Mouse (Mus musculus) heart, embryonic 16.5 days (tissue): Measurements from ENCODE around the gene Exoc7. TPM values are rescaled to one million over a fixed set of nuclear protein-coding genes. Genes with fewer than 3 reads are reported as not detected.

Source experiments
- ATAC-seq: fragments of 200-750 bp; cut with Nextera tagmentation; replicated peaks from 2 replicates; pipeline ENCODE4 v1.8.0; 2017; ENCODE audit warnings: moderate number of reproducible peaks; ENCODE audit not compliant: insufficient read depth, low FRiP score; ENCODE audit errors: extremely low read depth
- H3K27ac ChIP-seq: fragments of 300-500 bp; sonication (generic); 2 replicates; pipeline ENCODE4 v1.5.1; 2014; ENCODE audit warnings: mild to moderate bottlenecking, low read length, control low read depth, moderate library complexity
- H3K27me3 ChIP-seq: fragments of 300-500 bp; sonication (generic); 2 replicates; pipeline ENCODE4 v1.6.1; 2014; ENCODE audit warnings: low read length, mixed read lengths; ENCODE audit not compliant: control insufficient read depth, insufficient read depth
- H3K36me3 ChIP-seq: fragments of 300-500 bp; sonication (generic); 2 replicates; pipeline ENCODE4 v1.6.1; 2014; ENCODE audit not compliant: control insufficient read depth, insufficient read depth
- H3K4me1 ChIP-seq: fragments of 300-500 bp; sonication (generic); 2 replicates; pipeline ENCODE4 v1.6.1; 2014; ENCODE audit warnings: low read length, mixed read lengths; ENCODE audit not compliant: control insufficient read depth, insufficient read depth
- H3K4me2 ChIP-seq: fragments of 300-500 bp; sonication (generic); 2 replicates; pipeline ENCODE4 v1.6.1; 2014; ENCODE audit warnings: low read depth, mild to moderate bottlenecking, control low read depth, low read length
- H3K4me3 ChIP-seq: fragments of 300-500 bp; sonication (generic); 2 replicates; pipeline ENCODE4 v1.5.1; 2014; ENCODE audit warnings: mild to moderate bottlenecking, control low read depth, low read length
- H3K9ac ChIP-seq: fragments of 300-500 bp; sonication (generic); 2 replicates; pipeline ENCODE4 v1.6.1; 2014; ENCODE audit warnings: low read length, control low read depth
- H3K9me3 ChIP-seq: fragments of 300-500 bp; sonication (generic); replicated peaks from 2 replicates; pipeline ENCODE4 v1.6.1; 2016; ENCODE audit warnings: low read length; ENCODE audit not compliant: control insufficient read depth
- WGBS: fragments of 180-500 bp; shearing (Covaris S2); extraction: QIAGEN DNeasy Blood & Tissue Kit; methylation state at CpG from one replicate; pipeline ENCODE4 v1.1.7; 2014; 5-methylcytosine and 5-hydroxymethylcytosine counted together
- polyA plus RNA-seq: library from polyadenylated mRNA; unstranded; fragments of >200 nt; fragmentation: Nextera tagmentation; extraction: Ambion mirVana; gene quantifications from 2 replicates; pipeline ENCODE4 v1.2.1, GENCODE M21; 2015

Exoc7 gene
- polyA plus RNA-seq, 1 experiment from 2014 or later = 54.6 TPM

DNA sequence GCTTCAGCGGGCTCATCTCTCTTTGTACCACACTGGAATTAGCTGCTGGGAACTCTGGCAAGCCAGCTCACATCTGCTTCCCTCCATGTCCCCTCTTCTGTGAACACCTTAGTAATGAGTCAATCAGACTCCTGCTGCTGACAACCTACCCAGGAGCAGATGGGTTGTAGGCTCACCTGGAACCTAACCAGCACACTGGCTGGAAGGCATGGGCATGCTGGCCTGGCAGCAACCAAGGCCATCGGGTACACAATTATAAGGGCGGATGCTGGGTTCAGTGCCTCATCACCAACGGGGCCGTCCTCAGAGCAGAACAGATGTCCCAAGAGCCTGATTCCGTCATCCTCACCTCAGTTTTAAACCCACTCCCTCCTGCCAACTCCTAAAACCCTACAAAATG lies 8.4 kb downstream of the Exoc7 start:
- H3K4me3 ChIP-seq = no peak overlapping the region
- H3K36me3 ChIP-seq = peaks cover 36% of the 10 kb centered on the region

DNA sequence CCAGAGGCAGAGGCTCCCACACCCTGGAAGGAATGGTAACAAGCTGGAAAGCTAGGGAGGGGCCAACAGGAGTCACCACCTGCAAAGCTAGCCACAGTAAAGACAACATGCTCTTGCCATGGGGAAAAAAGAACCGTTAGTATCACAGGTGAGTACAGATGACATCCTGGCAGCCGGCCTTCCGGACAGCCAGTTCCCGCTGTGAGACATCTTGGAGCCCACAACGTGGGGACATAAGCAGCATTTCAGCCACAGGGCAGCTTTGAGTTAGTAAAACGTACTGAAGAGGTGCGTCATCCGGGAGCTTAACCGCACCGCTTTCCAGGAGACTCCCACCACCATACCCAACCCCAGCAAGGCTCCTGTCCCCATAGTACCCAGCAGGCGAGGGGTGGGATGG lies 8.8 kb downstream of the Exoc7 start:
- Histone ChIP-seq H3K9ac (no peak overlapping the region), H3K27me3 (no peaks in the 10 kb centered on the region), H3K9me3 (no peaks in the 10 kb centered on the region), H3K4me2 (no peak overlapping the region), H3K27ac (no peak overlapping the region), H3K4me3 (no peak overlapping the region), H3K36me3 (peaks cover 32% of the 10 kb centered on the region), H3K4me1 (no peaks in the 10 kb centered on the region)
- no peak for ATAC-seq
- 90% methylated on average over 11 of the region's 11 CpGs for WGBS

More for the DNA sequence above, 8.4 kb downstream of the Exoc7 start:
- Histone ChIP-seq H3K27me3 (no peaks in the 10 kb centered on the region), H3K9ac (no peak overlapping the region), H3K4me2 (no peak overlapping the region), H3K27ac (no peak overlapping the region), H3K4me1 (no peaks in the 10 kb centered on the region), H3K9me3 (no peaks in the 10 kb centered on the region)
- WGBS = 92% methylated on average over 6 of the region's 6 CpGs
- no peak for ATAC-seq

DNA sequence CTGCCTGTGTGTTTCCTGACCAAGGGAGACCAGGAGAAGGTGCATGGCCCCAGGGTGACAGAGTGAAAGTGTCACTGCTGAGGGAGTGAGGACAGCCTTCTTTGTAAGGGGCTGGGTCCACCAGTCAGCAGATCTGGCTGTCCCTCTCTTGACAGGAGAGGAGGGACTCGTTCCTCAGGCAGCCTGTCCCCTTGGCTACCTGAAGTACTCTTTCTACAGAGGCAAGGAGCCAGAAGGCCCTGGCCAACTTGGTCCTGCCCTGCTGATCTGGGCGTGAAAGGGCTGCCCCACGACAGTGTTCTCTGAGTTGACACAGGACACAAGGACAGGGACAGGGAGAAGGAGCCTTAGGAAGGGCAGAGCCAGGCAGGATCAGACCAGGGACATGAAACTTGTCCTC lies 10.0 kb downstream of the Exoc7 start:
- Histone ChIP-seq H3K36me3 (peaks cover 25% of the 10 kb centered on the region), H3K9ac (no peak overlapping the region), H3K4me3 (no peak overlapping the region), H3K27me3 (no peaks in the 10 kb centered on the region), H3K4me1 (no peaks in the 10 kb centered on the region), H3K9me3 (no peaks in the 10 kb centered on the region), H3K27ac (no peak overlapping the region), H3K4me2 (no peak overlapping the region)
- ATAC-seq = no peak
- 45% methylated on average over 3 of the region's 3 CpGs for WGBS

DNA sequence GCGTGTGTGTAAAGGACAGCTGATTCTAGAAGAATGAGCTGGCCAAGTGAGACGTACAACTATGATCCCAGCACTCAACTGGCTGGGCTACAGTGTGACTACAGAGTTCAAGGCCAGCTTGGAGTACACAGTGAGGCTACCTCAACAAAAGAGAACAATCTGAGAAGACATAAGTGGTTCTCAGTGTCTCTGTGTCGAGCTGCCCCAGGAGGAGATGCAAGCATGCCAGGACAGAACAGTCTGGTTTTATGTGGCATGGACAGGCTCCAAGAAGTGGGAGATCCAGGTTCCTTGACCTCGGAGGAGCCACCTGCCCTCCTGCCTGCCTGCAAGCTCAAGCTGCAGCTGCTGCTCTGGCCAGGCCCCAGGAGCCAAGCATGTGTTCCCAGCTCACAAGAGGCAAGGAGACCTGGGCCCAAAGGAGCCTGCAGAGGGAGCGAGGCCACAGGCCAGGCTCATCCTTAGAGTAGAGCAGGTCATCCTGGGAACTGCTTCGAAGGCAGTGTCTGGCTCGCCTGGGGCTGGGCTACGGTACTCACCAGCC lies 10.8 kb downstream of the Exoc7 start:
- Histone ChIP-seq H3K9me3 (no peaks in the 10 kb centered on the region), H3K4me1 (no peaks in the 10 kb centered on the region), H3K27me3 (no peaks in the 10 kb centered on the region), H3K36me3 (peaks cover 21% of the 10 kb centered on the region), H3K27ac (no peak overlapping the region), H3K9ac (no peak overlapping the region), H3K4me3 (no peak overlapping the region), H3K4me2 (no peak overlapping the region)
- 87% methylated on average over 8 of the region's 8 CpGs for WGBS
- ATAC-seq = no peak

DNA sequence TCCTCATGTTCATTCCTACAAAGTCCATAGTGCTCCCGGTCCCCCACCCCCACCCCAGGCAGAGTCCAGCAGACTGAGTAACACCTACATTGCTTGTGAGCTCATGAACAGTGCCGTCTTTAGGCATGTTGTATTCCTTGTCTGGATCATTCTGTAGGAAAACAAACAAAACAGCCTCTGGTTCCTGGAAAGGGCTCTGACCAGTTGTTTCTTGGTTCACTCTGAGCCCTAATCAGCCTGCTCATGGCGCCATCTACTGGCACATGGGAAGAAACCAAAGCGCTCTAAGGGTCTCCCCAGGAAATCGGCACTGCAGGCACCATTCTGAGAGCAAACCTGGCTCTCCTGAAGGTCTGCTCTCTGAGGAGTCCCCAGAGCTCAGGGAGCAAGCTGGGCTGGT lies 12.7 kb downstream of the Exoc7 start:
- Histone ChIP-seq H3K9me3 (no peaks in the 10 kb centered on the region), H3K4me1 (peaks cover 4% of the 10 kb centered on the region; the same call in 1 of the 2 replicates), H3K27me3 (no peaks in the 10 kb centered on the region), H3K4me3 (no peak overlapping the region), H3K36me3 (peaks cover 15% of the 10 kb centered on the region), H3K27ac (no peak overlapping the region), H3K9ac (no peak overlapping the region), H3K4me2 (no peak overlapping the region)
- ATAC-seq = 0 out of 2 replicates have a peak, but pooled peaks have one; percentile 49
- 40% methylated on average over 5 of the region's 5 CpGs for WGBS

DNA sequence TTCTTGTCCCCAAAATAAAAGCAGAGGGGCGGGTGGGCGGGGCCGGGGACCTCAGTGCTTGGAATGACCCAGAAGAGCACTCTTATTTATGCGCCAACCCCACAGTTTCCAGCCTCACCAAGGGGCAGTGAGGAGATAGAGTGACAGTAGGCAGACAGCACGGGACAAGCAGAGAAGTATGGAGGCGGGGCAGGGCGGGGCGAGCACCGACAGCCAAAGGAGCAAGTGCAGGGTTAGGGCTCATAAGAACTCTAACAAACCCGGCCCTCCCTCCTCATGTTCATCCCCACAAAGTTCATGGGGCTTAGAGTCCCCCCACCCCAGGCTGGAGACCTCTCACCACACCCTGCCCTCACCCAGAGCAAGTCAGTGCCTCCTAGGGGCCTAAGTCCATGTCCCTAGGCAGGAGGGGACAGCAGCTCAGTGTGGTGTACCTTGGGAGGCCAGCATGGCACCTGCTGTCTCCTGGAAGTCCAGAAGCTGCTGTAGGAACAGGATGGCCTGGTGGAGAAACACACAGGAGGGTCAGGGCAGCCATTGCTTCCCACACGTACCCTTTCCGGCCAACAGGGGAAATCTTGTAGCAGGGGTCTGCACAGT lies 13.4 kb downstream of the Exoc7 start:
- Histone ChIP-seq H3K9me3 (no peaks in the 10 kb centered on the region), H3K4me3 (no peak overlapping the region), H3K4me1 (peaks cover 4% of the 10 kb centered on the region; the same call in 1 of the 2 replicates), H3K9ac (no peak overlapping the region), H3K27ac (no peak overlapping the region), H3K36me3 (peaks cover 16% of the 10 kb centered on the region), H3K27me3 (no peaks in the 10 kb centered on the region), H3K4me2 (no peak overlapping the region)
- WGBS = 85% methylated on average over 12 of the region's 12 CpGs
- ATAC-seq = no peak

DNA sequence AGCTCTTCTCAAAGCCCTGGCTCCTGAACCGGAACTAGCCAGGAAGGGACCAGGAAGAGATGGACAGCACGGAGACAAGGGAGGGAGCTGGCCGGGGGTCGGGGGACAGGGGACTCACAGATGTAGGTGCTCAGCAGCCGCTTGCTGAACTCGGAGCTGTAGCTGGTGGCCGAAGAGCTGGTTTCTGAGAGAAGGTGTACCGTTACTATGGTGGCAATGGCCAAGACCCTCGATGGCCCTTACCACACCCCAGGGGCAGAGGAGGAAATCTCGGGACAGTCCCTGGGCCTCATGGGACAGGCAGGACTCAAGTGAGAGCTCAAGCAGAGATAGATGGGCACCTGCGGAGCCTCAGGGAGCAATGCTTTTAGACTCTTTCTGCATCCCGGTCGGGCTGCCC lies 14.6 kb downstream of the Exoc7 start:
- peaks cover 4% of the 10 kb centered on the region; the same call in 1 of the 2 replicates for H3K4me1 ChIP-seq
- no peak overlapping the region for H3K4me3 ChIP-seq
- WGBS = 90% methylated on average over 13 of the region's 13 CpGs
- H3K27me3 ChIP-seq = no peaks in the 10 kb centered on the region
- no peak overlapping the region for H3K9ac ChIP-seq
- H3K4me2 ChIP-seq = no peak overlapping the region
- H3K36me3 ChIP-seq = peaks cover 18% of the 10 kb centered on the region
- H3K27ac ChIP-seq = no peak overlapping the region
- no peaks in the 10 kb centered on the region for H3K9me3 ChIP-seq
- ATAC-seq = no peak

DNA sequence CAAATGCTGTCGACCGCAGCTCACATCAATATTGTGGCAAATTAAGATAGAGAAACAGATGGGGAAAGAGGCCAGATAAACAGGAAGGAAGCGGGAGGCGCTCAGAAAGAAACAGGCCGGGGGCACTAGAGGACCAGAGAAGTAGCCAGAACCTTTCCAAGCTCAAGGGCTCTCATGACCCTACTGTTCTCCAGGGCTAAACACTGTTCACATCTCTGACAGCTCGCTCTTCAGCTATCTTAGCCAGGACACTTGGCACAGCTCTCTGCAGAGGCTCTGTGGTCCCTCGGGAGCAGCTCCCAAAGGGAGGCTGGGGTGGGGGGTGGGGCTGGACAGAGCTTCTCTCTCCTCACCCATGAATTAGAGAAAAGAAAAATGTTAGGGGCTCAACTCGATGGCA lies 16.5 kb downstream of the Exoc7 start:
- Histone ChIP-seq H3K4me2 (no peak overlapping the region), H3K9me3 (no peaks in the 10 kb centered on the region), H3K9ac (no peak overlapping the region), H3K4me1 (peaks cover 4% of the 10 kb centered on the region; the same call in 1 of the 2 replicates), H3K36me3 (peaks cover 18% of the 10 kb centered on the region; the same call in 1 of the 2 replicates), H3K4me3 (no peak overlapping the region), H3K27ac (no peak overlapping the region), H3K27me3 (no peaks in the 10 kb centered on the region)
- no peak for ATAC-seq
- WGBS = 45% methylated on average over 8 of the region's 8 CpGs

DNA sequence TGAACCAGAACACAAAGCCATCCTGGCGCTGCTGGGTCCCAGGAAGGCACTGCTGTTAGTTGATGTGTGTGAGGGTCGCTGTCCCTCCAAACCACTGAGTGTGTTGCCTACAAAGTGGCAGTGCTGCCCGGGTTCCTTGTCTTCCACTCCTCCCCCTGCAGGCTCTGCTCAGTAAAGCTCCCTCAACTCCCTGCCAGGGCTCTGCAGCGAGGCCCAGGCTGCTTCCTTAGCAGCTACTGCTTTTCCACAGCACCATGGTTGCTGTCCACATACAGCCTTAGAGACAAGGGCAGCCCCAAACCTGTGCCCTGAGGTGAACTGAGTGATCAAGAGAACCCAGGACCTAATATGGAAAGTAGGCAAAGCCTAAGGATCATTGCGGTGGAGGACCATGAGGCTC lies 19.7 kb downstream of the Exoc7 start:
- no peaks in the 10 kb centered on the region for H3K9me3 ChIP-seq
- peaks cover 28% of the 10 kb centered on the region for H3K27me3 ChIP-seq
- H3K27ac ChIP-seq = no peak overlapping the region
- H3K9ac ChIP-seq = no peak overlapping the region
- ATAC-seq = no peak
- H3K4me2 ChIP-seq = no peak overlapping the region
- H3K36me3 ChIP-seq = peaks cover 18% of the 10 kb centered on the region; the same call in 1 of the 2 replicates
- H3K4me3 ChIP-seq = no peak overlapping the region
- WGBS = 81% methylated on average over 5 of the region's 5 CpGs
- peaks cover 4% of the 10 kb centered on the region; the same call in 1 of the 2 replicates for H3K4me1 ChIP-seq
